Mouse (Mus musculus) c-Kit-positive CD71-positive TER-119-positive erythroid progenitor cells, embryonic 14.5 days (primary cell): ENCODE measurements around the gene Set.
A peak's percentile ranks its signal among the peaks of the same experiment; 100 is the strongest.

Experiments
- DNase-seq: peaks from one replicate; pipeline ENCODE4 v3.0.0-alpha.2; 2013; ENCODE audit warnings: low spot score

The Set gene

GRCm38 (mm10) chr2:30061215-30062166 lies 4.3 kb downstream of the Set start:
- DNase-seq = no peak

DNA sequence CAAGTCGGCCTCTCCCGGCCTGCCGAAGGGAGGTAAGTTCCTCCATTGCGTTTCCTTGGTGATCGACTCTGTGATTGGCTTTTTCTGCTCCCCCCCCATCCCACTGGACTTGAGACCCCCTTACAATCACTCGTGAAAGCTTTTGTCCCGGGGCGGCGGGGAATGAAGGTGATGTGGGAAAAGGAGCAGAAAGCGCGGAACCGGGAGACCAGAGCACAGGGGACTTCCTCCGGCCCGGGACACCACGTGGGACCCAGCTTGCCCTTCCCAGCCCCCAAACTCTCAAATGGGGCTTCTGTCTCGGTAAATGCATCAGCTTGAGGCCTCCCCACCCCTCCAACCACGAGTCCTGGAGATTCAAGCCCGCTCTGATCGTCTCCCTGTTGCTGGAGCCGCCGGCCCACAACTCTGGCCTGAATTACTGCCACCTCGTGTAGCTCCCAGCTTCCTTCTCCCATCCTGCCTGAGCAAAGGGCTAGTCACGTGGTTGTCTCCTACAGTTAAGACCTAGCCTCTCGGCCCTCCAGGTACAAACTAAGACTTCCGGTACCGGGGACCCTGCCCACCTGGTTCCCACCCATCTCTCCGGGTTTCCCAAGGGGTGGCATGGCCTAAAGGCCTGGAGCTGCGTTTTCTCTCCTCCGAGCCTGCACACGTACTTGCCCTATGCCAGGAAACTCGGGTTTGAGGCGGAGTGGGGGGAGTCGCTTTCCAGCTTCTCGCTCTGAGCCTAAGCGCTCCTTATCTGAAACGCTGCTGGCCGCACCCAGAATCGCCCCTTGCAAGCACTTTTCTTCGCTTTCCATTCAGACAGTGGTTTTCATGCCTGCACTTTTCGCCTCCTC lies 5.3 kb downstream of the Set start:
- peak; percentile 75 for DNase-seq

GRCm38 (mm10) chr2:30063235-30063634 lies 6.1 kb downstream of the Set start:
- DNase-seq = no peak

DNA sequence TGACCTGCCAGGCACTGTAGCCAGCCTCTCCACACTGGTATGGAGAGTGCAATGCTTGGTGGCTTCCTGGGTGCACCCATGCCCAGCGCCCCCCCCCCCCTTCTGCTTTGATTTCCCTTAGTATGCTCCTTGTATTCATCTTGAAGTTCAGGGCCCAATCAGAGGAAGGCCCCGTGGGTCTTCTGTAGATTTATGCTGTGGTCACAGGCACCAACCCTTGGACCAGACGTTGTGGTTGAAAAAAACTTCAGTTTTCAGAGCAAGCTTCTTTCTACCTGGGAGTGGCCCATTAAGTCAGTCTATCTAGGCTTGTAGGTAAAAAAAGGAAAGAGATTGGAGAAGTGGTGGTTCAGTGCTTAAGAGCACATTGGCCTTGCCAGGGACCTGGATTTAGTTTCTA lies 6.6 kb downstream of the Set start:
- DNase-seq = no peak

GRCm38 (mm10) chr2:30064298-30064697 lies 7.1 kb downstream of the Set start:
- no peak for DNase-seq

- peak; percentile 88 for DNase-seq
Observed at GRCm38 (mm10) chr2:30066046-30066901, 9.1 kb downstream of the Set start.

DNA sequence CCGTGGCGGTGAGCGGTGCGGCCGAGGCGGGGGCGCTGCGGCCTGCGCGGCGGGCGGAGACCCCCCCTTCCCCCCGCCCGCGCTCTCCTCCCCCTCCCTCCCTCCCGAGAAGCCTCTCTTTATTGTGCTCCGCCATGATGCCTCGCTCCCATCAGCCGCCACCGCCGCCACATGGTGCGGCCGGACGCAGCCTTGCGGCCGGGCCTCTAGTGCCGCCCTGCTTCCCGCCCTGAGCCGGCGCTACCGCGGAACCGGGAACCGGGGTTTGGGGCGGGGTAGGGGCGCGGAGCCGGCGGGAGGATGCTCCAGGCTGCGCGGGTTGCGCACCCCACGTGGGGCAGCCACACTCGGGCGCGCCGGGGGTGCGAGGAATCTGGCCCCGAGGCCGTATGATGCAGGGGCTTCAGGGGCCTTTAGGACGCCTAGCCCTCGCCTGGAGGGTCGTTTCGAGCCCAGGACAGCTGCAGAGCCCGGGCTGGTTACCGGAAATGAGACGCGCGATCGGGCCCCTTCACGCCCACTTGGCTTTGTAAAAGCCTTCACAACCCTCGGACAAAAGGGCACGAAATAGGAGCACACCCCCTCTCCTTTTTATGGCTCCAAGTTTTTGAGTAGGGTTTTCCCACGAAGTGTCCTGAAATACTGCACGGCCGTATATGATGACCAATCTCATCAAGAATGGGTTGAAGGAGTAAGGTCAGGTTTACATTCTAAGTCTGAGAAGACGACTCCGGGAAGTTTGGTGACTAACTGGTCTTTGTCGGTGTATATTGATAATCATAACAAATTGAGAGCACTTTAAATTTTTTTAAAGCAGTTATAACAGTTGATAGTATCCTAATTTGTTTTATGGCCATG lies 10.1 kb downstream of the Set start:
- no peak for DNase-seq

- no peak for DNase-seq
Observed at GRCm38 (mm10) chr2:30067962-30068361, 10.8 kb downstream of the Set start.

GRCm38 (mm10) chr2:30072875-30073274 lies 15.7 kb downstream of the Set start:
- no peak for DNase-seq

- no peak for DNase-seq
Observed at GRCm38 (mm10) chr2:30073285-30073684, 16.1 kb downstream of the Set start.

DNA sequence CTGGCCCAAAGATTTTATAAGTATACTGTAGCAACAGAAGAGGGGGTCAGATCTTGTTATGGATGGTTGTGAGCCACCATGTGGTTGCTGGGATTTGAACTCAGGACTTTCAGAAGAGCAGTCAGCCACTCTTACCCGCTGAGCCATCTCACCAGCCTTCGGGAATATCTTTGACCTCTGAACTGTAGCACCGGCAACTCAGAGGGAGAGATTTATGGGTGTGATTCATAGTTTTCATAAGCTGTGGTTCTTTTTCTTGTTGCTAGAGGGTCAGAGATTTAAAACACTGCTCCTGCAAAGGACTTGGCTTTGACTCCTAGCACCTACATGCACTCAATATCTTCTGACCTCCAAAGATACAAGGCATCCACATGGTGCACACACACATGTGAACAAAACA lies 18.4 kb downstream of the Set start:
- DNase-seq = no peak

- no peak for DNase-seq
Observed at GRCm38 (mm10) chr2:30076439-30076838, 19.3 kb downstream of the Set start.

DNA sequence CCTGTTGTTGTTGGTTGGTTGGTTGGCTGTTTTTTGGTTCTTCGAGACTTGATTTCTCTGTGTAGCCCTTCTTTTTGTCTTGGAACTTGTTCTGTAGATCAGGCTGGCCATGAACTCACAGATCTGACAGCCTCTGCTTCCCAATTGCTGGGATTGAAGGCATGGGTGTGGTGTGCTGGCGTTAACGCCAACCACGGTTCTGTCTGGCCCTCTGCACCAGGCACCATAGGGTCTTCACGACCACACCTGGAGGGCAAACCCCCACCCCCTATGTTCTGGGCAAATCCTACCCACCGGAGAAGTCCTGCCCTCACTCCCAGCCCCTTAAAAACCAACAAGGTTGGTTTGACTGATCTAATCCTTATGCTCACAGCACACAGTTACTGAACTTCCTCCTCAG lies 19.8 kb downstream of the Set start:
- no peak for DNase-seq

DNA sequence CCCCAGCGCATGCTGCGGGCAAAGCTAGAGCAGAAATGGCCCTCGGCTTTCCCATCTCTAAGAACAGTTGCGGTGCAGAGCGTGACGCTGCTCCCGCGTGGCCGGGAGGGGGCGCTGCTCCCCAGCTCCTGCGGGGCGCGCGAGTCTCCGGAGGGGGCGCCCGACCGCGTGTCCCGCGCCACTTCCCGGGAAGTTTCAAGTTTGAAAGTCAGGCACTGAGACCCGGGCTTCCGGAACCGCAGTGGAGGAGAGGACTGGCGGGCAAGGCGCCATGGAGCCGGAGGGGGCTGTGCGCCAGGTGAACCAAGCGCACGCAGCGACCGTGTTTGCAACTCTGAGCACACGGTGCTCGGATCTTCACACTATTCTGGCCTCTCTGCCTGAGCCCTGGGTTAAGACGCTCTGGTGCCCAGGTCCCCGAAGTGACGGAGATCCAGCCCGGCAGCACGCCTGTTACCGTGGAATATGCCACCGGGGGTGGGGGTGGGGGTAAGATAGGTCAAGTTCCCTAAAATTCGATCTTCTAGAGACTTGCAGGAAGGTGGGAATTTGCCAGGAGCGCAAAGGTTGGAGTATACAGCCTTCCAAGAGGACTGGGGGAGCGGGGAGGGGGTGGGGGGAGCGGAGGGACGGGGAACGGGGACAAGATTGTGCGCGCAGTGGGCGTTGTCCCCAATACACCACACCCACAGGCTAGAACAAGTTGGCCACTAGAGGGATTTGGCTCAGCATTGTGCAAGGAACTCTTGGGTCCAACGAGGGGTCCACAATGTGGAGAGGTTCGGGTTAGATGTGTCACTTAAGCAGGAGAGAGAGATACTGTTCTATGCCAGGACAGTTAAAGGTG lies 20.5 kb downstream of the Set start, which contains the start of gene Pkn3:
TSS of gene Pkn3 (plus strand) at position 183 of the 847 bp plus-strand sequence.
- DNase-seq = peak; percentile 71

- no peak for DNase-seq
Observed at GRCm38 (mm10) chr2:30078349-30078712, 21.2 kb downstream of the Set start.

DNA sequence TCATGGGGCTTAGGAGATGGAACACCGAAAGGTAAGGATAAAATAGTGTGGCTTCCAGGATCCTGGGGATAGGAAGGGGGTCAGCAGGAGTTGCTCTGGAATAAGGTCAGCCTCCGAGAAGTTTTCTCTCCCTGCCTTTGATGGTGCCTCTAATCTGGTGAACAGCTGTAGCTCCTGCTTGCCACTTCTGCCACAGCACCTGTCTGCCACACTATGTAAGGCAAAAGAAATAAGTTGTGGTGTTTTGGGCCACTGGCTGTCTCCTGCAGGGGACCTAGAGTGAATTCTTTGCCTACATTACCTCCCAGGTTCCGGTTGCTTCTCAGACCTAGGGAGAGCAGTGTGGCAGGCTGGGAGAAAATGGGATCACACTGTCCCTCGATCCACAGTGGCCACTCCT lies 21.6 kb downstream of the Set start:
- no peak for DNase-seq

- no peak for DNase-seq
Observed at GRCm38 (mm10) chr2:30080181-30080800, 23.1 kb downstream of the Set start.

DNA sequence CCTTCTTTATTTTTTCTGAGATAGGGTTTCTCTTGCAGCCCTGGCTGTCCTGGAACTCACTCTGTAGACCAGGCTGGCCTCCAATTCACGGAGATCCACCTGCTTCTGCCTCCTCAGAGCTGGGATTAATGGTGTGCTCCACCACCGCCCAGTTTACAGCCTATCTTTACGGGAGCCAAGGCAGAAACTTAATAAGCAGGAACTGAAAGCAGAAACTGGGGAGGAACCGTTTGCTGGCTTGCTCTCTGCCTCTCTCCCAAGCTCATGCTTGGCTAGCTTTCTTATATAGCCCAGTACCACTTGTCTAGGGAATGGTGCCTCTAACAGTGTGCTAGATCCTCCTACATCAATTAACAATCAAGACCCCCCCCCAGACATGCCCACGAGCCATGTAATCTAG lies 26.9 kb downstream of the Set start:
- DNase-seq = no peak

DNA sequence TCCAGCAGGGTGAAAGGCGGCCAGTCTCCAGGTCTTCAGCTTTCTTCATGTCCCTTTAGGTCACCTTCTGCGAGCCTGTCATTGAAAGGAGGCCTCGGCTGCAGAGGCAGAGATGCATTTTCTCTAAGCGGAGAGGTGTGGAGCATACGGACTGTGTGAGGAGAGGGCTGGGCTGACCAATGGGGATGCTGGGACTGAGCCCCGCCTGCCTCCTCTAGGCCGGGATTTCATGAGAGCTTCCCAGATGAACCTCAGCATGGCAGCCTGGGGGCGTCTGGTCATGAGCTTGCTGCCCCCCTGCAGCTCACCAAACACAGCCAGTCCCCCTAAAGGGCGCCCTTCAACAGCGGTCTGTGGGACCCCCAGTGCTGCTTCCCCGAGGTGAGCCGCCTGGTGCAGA lies 27.5 kb downstream of the Set start:
- no peak for DNase-seq

DNA sequence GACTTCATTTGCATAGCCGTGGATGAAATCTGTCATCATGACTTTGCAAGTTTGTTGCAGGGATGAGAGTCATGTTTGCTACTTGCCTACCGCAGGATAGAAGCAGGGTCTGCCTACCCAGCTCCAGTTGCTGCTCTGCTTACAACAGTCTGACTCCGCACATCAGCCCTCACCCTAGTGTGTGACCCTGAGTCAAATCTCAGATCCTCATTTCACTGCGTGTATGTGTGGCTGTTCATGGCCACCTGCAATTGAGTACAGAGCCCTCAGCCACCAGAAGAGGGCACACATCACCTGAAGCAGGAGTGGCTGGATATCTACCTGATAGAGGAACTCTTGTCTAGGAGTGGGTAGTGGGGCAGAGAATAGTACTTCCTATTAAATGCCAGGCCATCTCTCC lies 30.1 kb downstream of the Set start:
- no peak for DNase-seq
